Mouse (Mus musculus): ENCODE measurements around the gene 4930432M17Rik.

Gene 4930432M17Rik

GRCm38 (mm10) chr3:121707106-121707505 is 36.5 kb downstream of the 4930432M17Rik start:
- no peak for DNase-seq (ENCODE audit: low spot score in 2 of 2)

- no peak for DNase-seq (ENCODE audit: low spot score in 2 of 2)
Observed at GRCm38 (mm10) chr3:121710894-121711531, 40.5 kb downstream of the 4930432M17Rik start.

DNA sequence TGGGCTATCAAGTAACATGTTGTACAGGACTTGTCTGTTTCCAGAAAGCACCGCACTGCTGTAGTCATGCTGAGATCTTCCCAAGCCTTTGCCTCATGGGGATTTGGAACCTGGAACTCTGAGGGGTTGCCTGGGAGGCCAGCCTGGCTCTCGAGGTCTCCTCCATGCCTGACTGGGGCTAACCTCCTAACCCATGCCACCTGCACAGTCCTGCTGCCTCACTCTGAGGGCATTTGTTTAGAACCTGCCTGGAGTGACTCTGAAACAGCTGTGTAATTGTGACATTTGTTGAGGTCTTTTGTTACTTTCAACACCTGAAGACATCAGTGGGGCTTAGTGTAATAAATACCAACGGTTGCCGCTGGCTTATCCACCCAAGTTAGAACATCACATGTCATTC is 41.7 kb downstream of the 4930432M17Rik start:
- no peak for DNase-seq (ENCODE audit: low spot score in 2 of 2)

- no peak for DNase-seq (ENCODE audit: low spot score in 2 of 2)
Observed at GRCm38 (mm10) chr3:121713151-121713701, 42.7 kb downstream of the 4930432M17Rik start.

DNA sequence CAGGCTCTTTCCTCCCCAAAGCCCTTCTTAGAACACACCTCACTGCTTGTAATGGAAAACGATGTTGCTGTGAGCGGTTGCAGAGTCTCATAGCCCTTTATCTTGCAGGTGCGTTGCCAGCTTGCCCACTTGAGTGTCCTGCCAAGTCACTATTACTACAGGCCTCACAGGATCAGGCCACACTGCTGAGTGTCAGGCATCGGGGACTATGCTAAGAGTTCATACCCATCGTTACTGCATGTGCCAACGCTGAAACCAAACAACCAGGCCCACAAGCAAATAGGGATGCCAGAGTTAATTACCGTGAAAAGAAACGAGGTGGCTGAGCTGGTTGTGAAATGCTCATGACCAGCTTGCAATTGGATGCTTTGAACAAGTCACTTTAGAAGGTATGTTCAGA is 43.3 kb downstream of the 4930432M17Rik start:
- no peak for DNase-seq (ENCODE audit: low spot score in 2 of 2)

- DNase-seq (ENCODE audit: low spot score in 2 of 2), result no peak
Observed at GRCm38 (mm10) chr3:121714461-121714860, 43.9 kb downstream of the 4930432M17Rik start.

DNA sequence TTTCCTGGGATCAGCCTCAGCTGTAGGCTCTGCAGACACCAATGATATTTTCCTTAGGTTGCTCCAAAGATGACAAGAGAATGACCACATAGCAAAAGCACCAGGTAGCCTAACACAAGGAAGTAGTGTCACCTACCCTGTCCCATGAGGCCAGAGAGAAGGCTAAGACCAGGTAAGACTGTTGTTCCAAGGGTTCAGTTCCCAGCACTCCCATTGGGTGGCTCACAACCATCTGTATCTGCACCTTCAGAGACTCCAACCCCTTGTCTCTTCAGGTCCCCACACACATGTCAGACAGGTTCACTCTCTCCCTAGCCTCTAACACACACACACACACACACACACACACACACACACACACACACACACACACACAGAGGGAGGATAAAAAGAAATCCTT is 44.8 kb downstream of the 4930432M17Rik start:
- DNase-seq (ENCODE audit: low spot score in 2 of 2), result no peak

GRCm38 (mm10) chr3:121715741-121716459 is 45.3 kb downstream of the 4930432M17Rik start:
- no peak for DNase-seq (ENCODE audit: low spot score in 2 of 2)

DNA sequence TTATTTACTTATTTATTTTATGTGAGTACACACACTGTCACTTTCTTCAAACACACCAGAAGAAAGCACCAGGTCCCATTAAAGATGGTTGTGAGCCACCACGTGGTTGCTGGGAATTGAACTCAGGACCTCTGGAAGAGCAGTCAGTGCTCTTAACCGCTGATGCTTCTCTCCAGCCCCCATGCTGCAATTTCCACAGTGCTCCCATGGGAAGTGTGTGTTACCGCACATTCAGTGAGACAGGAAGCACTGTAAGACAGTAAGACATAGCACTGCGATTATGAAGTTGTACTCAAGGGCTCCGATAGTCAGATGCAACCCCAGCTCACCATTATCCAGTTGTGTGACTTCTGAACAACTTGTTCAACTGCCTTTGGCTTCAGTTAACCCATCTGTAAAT is 45.9 kb downstream of the 4930432M17Rik start:
- DNase-seq (ENCODE audit: low spot score in 2 of 2), result no peak

GRCm38 (mm10) chr3:121718679-121719078 is 48.1 kb downstream of the 4930432M17Rik start:
- no peak for DNase-seq (ENCODE audit: low spot score in 2 of 2)

DNA sequence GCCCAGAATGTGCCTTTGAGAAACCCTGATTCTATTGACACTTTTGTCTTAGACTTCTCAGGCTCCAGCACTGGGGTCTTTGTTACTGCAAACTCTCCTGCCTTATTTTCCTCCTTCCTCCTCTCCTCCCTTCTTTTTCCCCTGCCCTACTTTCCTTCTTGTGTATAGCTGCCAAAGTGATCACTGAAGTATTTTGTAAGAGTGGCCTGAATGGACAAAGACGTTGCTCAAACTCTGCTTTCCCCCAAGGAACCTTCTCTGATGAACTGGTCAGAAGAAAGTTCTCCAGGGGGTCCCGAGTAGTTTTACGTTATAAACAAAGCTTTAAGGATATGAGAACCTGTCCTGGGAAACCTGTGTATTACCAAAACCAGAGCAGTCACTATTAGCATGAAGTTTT is 49.1 kb downstream of the 4930432M17Rik start:
- DNase-seq (ENCODE audit: low spot score in 2 of 2), result no peak

- no peak for DNase-seq (ENCODE audit: low spot score in 2 of 2)
Observed at GRCm38 (mm10) chr3:121720801-121721690, 50.5 kb downstream of the 4930432M17Rik start.

- no peak for DNase-seq (ENCODE audit: low spot score in 2 of 2)
Observed at GRCm38 (mm10) chr3:121721691-121722070, 51.1 kb downstream of the 4930432M17Rik start.

DNA sequence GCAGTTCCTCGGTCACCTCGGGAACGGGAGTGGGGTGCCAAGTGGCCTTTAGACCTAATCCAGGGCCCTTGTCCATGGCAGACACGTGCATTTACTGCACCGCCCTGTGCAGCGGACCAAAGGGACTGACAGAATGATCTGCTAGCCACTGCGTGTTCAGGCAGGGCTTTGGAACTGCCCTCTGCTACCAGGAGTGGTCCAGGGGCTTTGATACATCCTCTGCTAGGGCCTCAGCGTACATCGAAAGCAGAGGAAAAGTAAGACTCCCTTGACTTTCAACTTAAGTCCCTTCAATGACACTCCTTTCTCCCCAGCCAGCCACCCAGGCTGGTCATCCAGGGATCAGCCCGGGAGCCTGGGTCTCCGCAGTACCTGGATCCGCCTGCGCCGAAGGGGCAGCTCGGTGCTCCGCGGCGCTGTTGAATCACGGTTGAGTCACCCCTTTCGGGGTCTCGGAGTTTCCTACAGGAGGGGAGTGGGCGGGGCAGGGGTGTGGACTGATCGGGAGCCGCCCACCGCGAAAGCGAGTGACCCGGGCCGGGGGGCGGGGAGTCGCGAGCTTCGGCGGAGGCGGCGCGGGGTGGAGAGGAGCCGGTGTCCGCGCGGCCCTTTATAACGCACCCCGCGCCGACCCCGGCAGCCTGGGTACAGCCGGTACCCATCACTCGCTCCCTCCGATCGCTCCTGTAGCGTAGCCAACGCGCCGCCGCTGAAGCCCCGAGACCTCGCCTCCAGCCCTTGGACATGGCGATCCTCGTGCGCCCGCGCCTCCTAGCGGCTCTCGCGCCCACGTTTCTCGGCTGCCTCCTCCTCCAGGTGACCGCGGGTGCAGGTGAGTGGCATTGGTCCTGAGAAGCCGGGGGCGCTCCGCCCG is 52.6 kb downstream of the 4930432M17Rik start, which contains the start of gene F3:
TSS of gene F3 (plus strand) at position 567 of the 874 bp plus-strand sequence.
- peak; percentile 30 to 66 for DNase-seq (ENCODE audit: low spot score in 2 of 2)

DNA sequence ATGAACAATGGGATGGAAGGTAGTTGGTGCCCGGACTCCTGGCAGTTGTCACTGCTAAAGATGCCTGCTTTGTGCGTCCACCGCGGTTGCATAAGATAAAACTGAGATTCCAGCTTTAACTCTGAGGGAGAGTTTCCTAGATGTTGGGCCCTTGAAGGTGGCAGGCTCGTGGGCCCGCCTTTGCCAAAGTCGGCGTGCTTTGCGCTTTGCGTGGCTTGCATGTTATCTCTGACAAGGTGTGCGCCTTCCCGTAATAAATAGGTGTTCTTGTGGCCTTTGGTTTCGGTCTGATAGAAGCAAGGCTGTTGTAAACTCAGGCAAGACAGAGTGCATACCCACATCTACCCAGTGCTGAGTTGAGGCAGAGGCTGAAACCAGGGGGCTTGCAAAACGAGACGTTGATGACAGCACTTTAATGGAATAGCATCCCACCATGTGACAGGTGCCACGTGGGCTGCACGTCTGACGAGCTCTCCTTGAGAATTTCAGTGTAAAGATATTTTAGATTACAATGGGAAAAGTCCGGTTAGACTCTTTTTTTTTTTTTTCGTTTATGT is 53.5 kb downstream of the 4930432M17Rik start:
- no peak for DNase-seq (ENCODE audit: low spot score in 2 of 2)

DNA sequence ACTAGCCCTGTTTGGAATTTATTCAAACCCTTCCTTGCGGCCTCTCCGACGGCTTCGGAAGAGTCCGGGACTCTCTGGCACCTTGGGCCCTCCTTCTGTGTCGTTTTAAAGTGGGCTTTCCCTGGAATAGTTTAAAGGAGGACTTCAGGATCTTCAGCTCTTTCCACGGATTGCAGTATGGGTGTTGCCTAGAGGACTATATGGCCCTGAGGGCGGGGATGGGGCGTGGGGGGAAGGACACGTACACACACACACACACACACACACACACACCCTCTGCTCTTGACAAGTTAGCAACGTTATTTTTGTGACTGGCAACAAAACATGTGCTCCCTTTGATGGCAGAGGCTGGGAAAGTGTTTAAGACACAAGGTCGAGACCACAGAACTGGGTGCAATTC is 54.0 kb downstream of the 4930432M17Rik start:
- DNase-seq (ENCODE audit: low spot score in 2 of 2), result no peak

DNA sequence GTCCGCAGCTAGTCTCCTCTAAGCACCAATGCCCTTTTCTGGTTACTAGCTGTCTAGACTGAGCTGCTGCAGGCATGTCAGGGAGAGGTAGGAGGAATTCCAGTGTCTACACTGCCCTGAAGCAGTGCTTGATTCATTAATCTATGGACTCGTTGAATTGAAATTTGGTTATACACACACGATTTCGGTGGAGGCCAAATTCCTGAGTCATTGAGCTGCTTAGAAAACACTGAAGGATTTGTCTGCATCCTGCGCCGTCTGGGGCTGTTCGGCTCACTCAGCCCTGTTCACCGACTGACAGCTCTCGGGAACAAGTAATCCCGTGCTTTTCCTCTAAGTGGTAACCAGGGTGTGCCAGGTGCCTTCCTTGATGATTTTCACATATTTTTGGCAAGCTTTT is 55.1 kb downstream of the 4930432M17Rik start:
- DNase-seq (ENCODE audit: low spot score in 2 of 2), result no peak

DNA sequence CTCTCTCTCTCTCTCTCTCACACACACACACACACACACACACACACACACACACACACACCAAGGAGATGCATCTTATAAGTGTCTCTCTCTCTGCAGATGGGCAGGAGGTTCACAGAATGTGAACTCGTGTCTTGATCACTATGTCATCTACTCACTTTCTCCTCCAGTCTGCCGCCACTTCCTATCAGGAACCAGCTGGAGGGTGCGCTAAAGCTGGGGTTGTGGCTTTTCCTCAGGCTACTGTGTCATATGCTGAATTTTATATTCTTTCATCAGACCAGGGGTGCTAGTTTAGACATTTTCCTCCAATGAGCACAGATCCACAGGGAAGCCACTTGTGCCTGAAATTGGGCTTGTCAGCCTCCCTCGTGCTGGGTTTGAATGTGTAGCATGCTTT is 59.1 kb downstream of the 4930432M17Rik start:
- no peak for DNase-seq (ENCODE audit: low spot score in 2 of 2)
